Mouse (Mus musculus): ENCODE results near the gene Drg2.

Gene Drg2

GRCm38 (mm10) chr11:60508950-60509349 is 54.6 kb downstream of the Drg2 start:
- POLR2A ChIA-PET, result interaction anchor here in 3 of 4 experiments (1.0 to 3.0 kb wide), 13 partner anchors 12 to 340 kb away, joined by 3 to 17 read pairs (median 4); partner anchors contain the start of gene Alkbh5 (in 1 of the 3)
- CTCF ChIA-PET, result interaction anchor here in 3 of 4 experiments (0.5 to 1.4 kb wide), 7 partner anchors 27 to 260 kb away, joined by 3 to 8 read pairs (median 3); partner anchors contain the start of genes Alkbh5 (in 1 of the 3) and Llgl1 (in 1 of the 3)

GRCm38 (mm10) chr11:60509500-60509899 is 55.1 kb downstream of the Drg2 start:
- ChIA-PET CTCF (interaction anchor here in 3 of 4 experiments (0.5 to 1.4 kb wide), 6 partner anchors 27 to 261 kb away, joined by 3 to 5 read pairs (median 3); partner anchors contain the start of gene Alkbh5 (in 1 of the 3)), POLR2A (interaction anchor here in 3 of 4 experiments (0.6 to 3.0 kb wide), 15 partner anchors 13 to 341 kb away, joined by 3 to 17 read pairs (median 4); partner anchors contain the start of gene Alkbh5 (in 1 of the 3))

- CTCF ChIA-PET, result interaction anchor here in 2 of 4 experiments (0.7 to 1.0 kb wide), 5 partner anchors 9 to 381 kb away, joined by 3 to 5 read pairs (median 4); no protein-coding TSS in a partner anchor
- POLR2A ChIA-PET, result interaction anchor here in 2 of 4 experiments (0.6 to 2.3 kb wide), 6 partner anchors 14 to 360 kb away, joined by 3 to 6 read pairs (median 4); partner anchors contain the start of gene Alkbh5 (in 1 of the 2)
Observed at GRCm38 (mm10) chr11:60511893-60512292, 57.5 kb downstream of the Drg2 start.

- ChIA-PET CTCF (interaction anchor here in 1 of 4 experiments (0.6 to 1.4 kb wide), 3 partner anchors 24 to 45 kb away, joined by 3 to 9 read pairs (median 4); no protein-coding TSS in a partner anchor), POLR2A (interaction anchor here in 2 of 4 experiments (0.9 to 2.3 kb wide), 5 partner anchors 12 to 25 kb away, joined by 3 to 6 read pairs (median 3); no protein-coding TSS in a partner anchor)
Observed at GRCm38 (mm10) chr11:60512520-60512919, 58.1 kb downstream of the Drg2 start.

- ChIA-PET POLR2A (interaction anchor here in 3 of 4 experiments (0.7 to 1.3 kb wide), 5 partner anchors 11 to 28 kb away, joined by 3 to 4 read pairs (median 3); partner anchors contain the start of gene Alkbh5 (in 1 of the 3)), CTCF (interaction anchor here in 2 of 4 experiments (1.2 to 2.0 kb wide), 3 partner anchors 9 to 37 kb away, joined by 4 read pairs; no protein-coding TSS in a partner anchor)
Observed at GRCm38 (mm10) chr11:60514941-60515340, 60.5 kb downstream of the Drg2 start.

- CTCF ChIA-PET, result no interaction called here
- POLR2A ChIA-PET, result interaction anchor here in 3 of 4 experiments (0.5 to 1.0 kb wide), 3 partner anchors 19 to 363 kb away, joined by 3 to 5 read pairs (median 3); no protein-coding TSS in a partner anchor
Observed at GRCm38 (mm10) chr11:60518305-60518704, 63.9 kb downstream of the Drg2 start.
